Comparison of ENCODE assay signal across 8 mouse cellular contexts in genomic region chr1:151250529-151251193, GRCm38 (mm10). TPM values are rescaled to one million over a fixed set of nuclear protein-coding genes. Genes with fewer than 3 reads are reported as not detected.
DNase-seq lines count a peak whose midpoint lies in the region; ATAC-seq and TF ChIP-seq lines count a peak whose summit lies in the region.

No protein-coding gene starts in this region.

- H3K4me2 ChIP-seq in lung, embryonic 16.5 days (ENCODE audit: low read depth, low read length), result peak overlapping the region; percentile 40

- peak in 1 of 2 experiments; percentile 55; a peak in 2 of 4 replicates for TF ChIP-seq EP300 in MEL (IDR thresholded peaks at IDR 0.05; ENCODE audit: low read depth in 1 of 2, low read length in 2 of 2)

- WGBS in hindbrain, embryonic 10.5 days, result 61% methylated on average over 18 of the region's 18 CpGs
- 46% methylated on average over 18 of the region's 18 CpGs for WGBS in lung, embryonic 16.5 days

- DNase-seq in 3134 (ENCODE audit: extremely low read depth, insufficient read length, low spot score) (peak; percentile 87), MEL (ENCODE audit: low read depth, low spot score) (peak; percentile 85)
- DNase-seq in frontal cortex, postnatal 10 days (ENCODE audit: low spot score in 2 of 2), result peak; percentile 44 to 65
- DNase-seq in hindbrain, embryonic 10.5 days (ENCODE audit: low spot score), result peak; percentile 36
- DNase-seq in layer of hippocampus, adult 9-11 months, result peak; percentile 91
- DNase-seq in retina, embryonic 14.5 days (ENCODE audit: low spot score), result peak; percentile 39
- no peak for DNase-seq in yolk sac, embryonic 10.5 days (ENCODE audit: low spot score)

- H3K9me3 ChIP-seq in MEL (replicated peaks; ENCODE audit: insufficient read depth, low read length), result no peaks in the 10 kb centered on the region
- H3K9me3 ChIP-seq in hindbrain, embryonic 10.5 days, result no peaks in the 10 kb centered on the region
- H3K9me3 ChIP-seq in lung, embryonic 16.5 days (ENCODE audit: control insufficient read depth, low read length), result no peaks in the 10 kb centered on the region

- H3K9ac ChIP-seq in MEL (ENCODE audit: control insufficient read depth, low read depth, low read length, poor library complexity, severe bottlenecking), result peak overlapping the region; percentile 82
- H3K9ac ChIP-seq in lung, embryonic 16.5 days (ENCODE audit: low read length), result no peak overlapping the region

- peak; percentile 20 to 34; a peak in 1 of 4 replicates for TF ChIP-seq POLR2A in MEL (IDR thresholded peaks at IDR 0.05; ENCODE audit: control insufficient read depth in 1 of 2, insufficient read depth in 1 of 2, low read depth in 1 of 2, low read length in 2 of 2, poor library complexity in 1 of 2)

- peaks cover 0 to 4% of the 10 kb centered on the region in 2 experiments; a peak in 2 of 4 replicates for H3K36me3 ChIP-seq in MEL (ENCODE audit: control insufficient read depth in 1 of 2, insufficient read depth in 2 of 2, low read length in 2 of 2)
- no peaks in the 10 kb centered on the region for H3K36me3 ChIP-seq in hindbrain, embryonic 10.5 days
- no peaks in the 10 kb centered on the region for H3K36me3 ChIP-seq in lung, embryonic 16.5 days (ENCODE audit: control insufficient read depth, insufficient read depth, low read length)

- H3K27me3 ChIP-seq in MEL (ENCODE audit: control insufficient read depth in 1 of 2, insufficient read depth in 2 of 2, low read length in 2 of 2), result no peaks in the 10 kb centered on the region
- H3K27me3 ChIP-seq in hindbrain, embryonic 10.5 days (ENCODE audit: insufficient read depth, poor library complexity, severe bottlenecking), result no peaks in the 10 kb centered on the region
- H3K27me3 ChIP-seq in lung, embryonic 16.5 days (ENCODE audit: control insufficient read depth, insufficient read depth, low read depth, low read length), result no peaks in the 10 kb centered on the region

- peak; percentile 94 for ATAC-seq in lung, embryonic 16.5 days (ENCODE audit: low read depth)

- H3K27ac ChIP-seq in MEL (ENCODE audit: control insufficient read depth, low read depth, low read length), result peak overlapping the region; percentile 64
- peak overlapping the region; percentile 67 for H3K27ac ChIP-seq in hindbrain, embryonic 10.5 days
- H3K27ac ChIP-seq in lung, embryonic 16.5 days (ENCODE audit: low read length), result 0 out of 2 replicates have a peak overlapping the region, but pooled peaks have one; percentile 15

- peak overlapping the region; percentile 94 for H3K4me3 ChIP-seq in MEL (ENCODE audit: control insufficient read depth in 1 of 2, insufficient read depth in 1 of 2, low read depth in 2 of 2, low read length in 2 of 2)
- H3K4me3 ChIP-seq in hindbrain, embryonic 10.5 days, result no peak overlapping the region
- peak overlapping the region; percentile 8; the same call in 1 of the 2 replicates for H3K4me3 ChIP-seq in lung, embryonic 16.5 days (ENCODE audit: low read length)

- H3K4me1 ChIP-seq in MEL (ENCODE audit: control insufficient read depth in 1 of 2, insufficient read depth in 2 of 2, low read length in 2 of 2), result peaks cover 3 to 5% of the 10 kb centered on the region in 2 experiments; a peak in 3 of 4 replicates
- H3K4me1 ChIP-seq in hindbrain, embryonic 10.5 days (replicated peaks), result peaks cover 12% of the 10 kb centered on the region
- H3K4me1 ChIP-seq in lung, embryonic 16.5 days (replicated peaks; ENCODE audit: control insufficient read depth, insufficient read depth, low read length), result no peaks in the 10 kb centered on the region

- no peak; the same call in 1 of the 2 replicates for TF ChIP-seq RAD21 in MEL (IDR thresholded peaks at IDR 0.05; ENCODE audit: low read depth, low read length)

- no peak for TF ChIP-seq CTCF in MEL (IDR thresholded peaks at IDR 0.05 in 2 of 3, conservative IDR thresholded peaks at IDR 0.05 in 1 of 3; ENCODE audit: control insufficient read depth in 1 of 3, insufficient read depth in 1 of 3, low read depth in 2 of 3, low read length in 3 of 3, poor library complexity in 1 of 3, severe bottlenecking in 1 of 3)

- H3K79me2 ChIP-seq in MEL (ENCODE audit: control insufficient read depth, insufficient read depth, low read length, poor library complexity), result no peaks in the 10 kb centered on the region; the same call in 1 of the 2 replicates

TF ChIP-seq in MEL, 35 proteins besides CTCF, POLR2A, EP300 and RAD21 (continues in another document):
- no peak for TF ChIP-seq MYC (IDR thresholded peaks at IDR 0.05; ENCODE audit: low read depth, low read length)
- peak; percentile 72 for TF ChIP-seq TAL1 (IDR thresholded peaks at IDR 0.05; ENCODE audit: low read length)
- peak; percentile 72; the same call in 1 of the 2 replicates for TF ChIP-seq ELF1 (IDR thresholded peaks at IDR 0.05; ENCODE audit: low read depth, low read length)
- TF ChIP-seq SIN3A (IDR thresholded peaks at IDR 0.05; ENCODE audit: low read length), result peak; percentile 32; the same call in 1 of the 2 replicates
- TF ChIP-seq NELFE (IDR thresholded peaks at IDR 0.05; ENCODE audit: low read depth, low read length), result peak; percentile 35; the same call in 1 of the 2 replicates
- TF ChIP-seq MAX (IDR thresholded peaks at IDR 0.05; ENCODE audit: low read length), result peak; percentile 88
- TF ChIP-seq ZKSCAN1 (IDR thresholded peaks at IDR 0.05; ENCODE audit: low read depth, low read length), result no peak
- TF ChIP-seq E2F4 (IDR thresholded peaks at IDR 0.05; ENCODE audit: borderline replicate concordance, low read depth, low read length), result no peak
- TF ChIP-seq MEF2A (IDR thresholded peaks at IDR 0.05; ENCODE audit: extremely low read depth, insufficient replicate concordance, low read depth, low read length, poor library complexity, severe bottlenecking), result no peak
- TF ChIP-seq HCFC1 (IDR thresholded peaks at IDR 0.05; ENCODE audit: low read depth, low read length), result no peak
- peak; percentile 92; the same call in 1 of the 2 replicates for TF ChIP-seq BHLHE40 (IDR thresholded peaks at IDR 0.05; ENCODE audit: borderline replicate concordance, low read depth, low read length)
- no peak for TF ChIP-seq KAT2A (conservative IDR thresholded peaks at IDR 0.05; ENCODE audit: low read depth, low read length)
- TF ChIP-seq UBTF (IDR thresholded peaks at IDR 0.05; ENCODE audit: borderline replicate concordance, insufficient read depth, low read depth, low read length), result no peak
- TF ChIP-seq JUND (IDR thresholded peaks at IDR 0.05; ENCODE audit: low read depth, low read length), result 0 out of 2 replicates have a peak, but pooled peaks have one; percentile 40
- no peak for TF ChIP-seq SMC3 (IDR thresholded peaks at IDR 0.05; ENCODE audit: low read depth, low read length)
- no peak for TF ChIP-seq ZMIZ1 (IDR thresholded peaks at IDR 0.05; ENCODE audit: low read depth, low read length)
- peak; percentile 43; the same call in 1 of the 2 replicates for TF ChIP-seq MYB (IDR thresholded peaks at IDR 0.05; ENCODE audit: low read depth, low read length)
- no peak for TF ChIP-seq GABPA (IDR thresholded peaks at IDR 0.05; ENCODE audit: low read depth, low read length)
- TF ChIP-seq TBP (IDR thresholded peaks at IDR 0.05; ENCODE audit: low read depth, low read length), result no peak
- TF ChIP-seq NRF1 (IDR thresholded peaks at IDR 0.05; ENCODE audit: insufficient read depth, low read depth, low read length, poor library complexity, severe bottlenecking), result no peak
- TF ChIP-seq CHD1 (IDR thresholded peaks at IDR 0.05; ENCODE audit: low read depth, low read length), result no peak
- TF ChIP-seq ZC3H11A (IDR thresholded peaks at IDR 0.05; ENCODE audit: low read depth, low read length), result no peak
- no peak for TF ChIP-seq RCOR1 (IDR thresholded peaks at IDR 0.05; ENCODE audit: low read depth, low read length)
- peak; percentile 98 for TF ChIP-seq USF1 (IDR thresholded peaks at IDR 0.05; ENCODE audit: low read depth, low read length)
- no peak for TF ChIP-seq MAZ (IDR thresholded peaks at IDR 0.05; ENCODE audit: low read depth, low read length)
- TF ChIP-seq ZNF384 (IDR thresholded peaks at IDR 0.05; ENCODE audit: low read depth, low read length), result no peak
- TF ChIP-seq MXI1 (IDR thresholded peaks at IDR 0.05; ENCODE audit: low read depth, low read length), result peak; percentile 39; the same call in 1 of the 2 replicates
- TF ChIP-seq CHD2 (IDR thresholded peaks at IDR 0.05; ENCODE audit: low read length), result no peak
- TF ChIP-seq TCF12 (IDR thresholded peaks at IDR 0.05; ENCODE audit: low read depth, low read length), result peak; percentile 75

RNA-seq across cellular contexts. Expression of gene Gm47996, which starts 40.7 kb away (rescaled TPM):
- total RNA-seq in MEL (2012; rRNA removed), result not detected in 2 replicates
- not detected for polyA plus RNA-seq in MEL (2012; ENCODE audit: insufficient read depth in 1 of 2, insufficient read length in 2 of 2, low read depth in 1 of 2, low replicate concordance in 2 of 2, missing spikeins in 1 of 2)
- 0.33 TPM in 1 of 2 replicates, not detected in the other for polyA plus RNA-seq in hindbrain, embryonic 10.5 days (2016; fragmentation: Nextera tagmentation; extraction: Ambion mirVana)
- polyA plus RNA-seq in lung, embryonic 16.5 days (2015; fragmentation: Nextera tagmentation; extraction: Ambion mirVana), result not detected in 2 replicates

RNA-seq across cellular contexts. Expression of gene 3110040M04Rik, which starts 46.7 kb away (rescaled TPM):
- total RNA-seq in MEL (2012; rRNA removed), result 0.19 TPM in 1 of 2 replicates, not detected in the other
- polyA plus RNA-seq in MEL (2012; ENCODE audit: insufficient read depth in 1 of 2, insufficient read length in 2 of 2, low read depth in 1 of 2, low replicate concordance in 2 of 2, missing spikeins in 1 of 2), result under 1 TPM in 1 of 2 experiments, not detected in 1; 0.25 TPM
- 0.90 TPM in 1 of 2 replicates, not detected in the other for polyA plus RNA-seq in hindbrain, embryonic 10.5 days (2016; fragmentation: Nextera tagmentation; extraction: Ambion mirVana)
- not detected in 2 replicates for polyA plus RNA-seq in lung, embryonic 16.5 days (2015; fragmentation: Nextera tagmentation; extraction: Ambion mirVana)

RNA-seq across cellular contexts. Expression of gene Gm47995, which starts 52.4 kb away (rescaled TPM):
- total RNA-seq in MEL (2012; rRNA removed), result not detected in 2 replicates
- under 1 TPM in 1 of 2 experiments, not detected in 1; 0.18 TPM for polyA plus RNA-seq in MEL (2012; ENCODE audit: insufficient read depth in 1 of 2, insufficient read length in 2 of 2, low read depth in 1 of 2, low replicate concordance in 2 of 2, missing spikeins in 1 of 2)
- polyA plus RNA-seq in hindbrain, embryonic 10.5 days (2016; fragmentation: Nextera tagmentation; extraction: Ambion mirVana), result 0.30 TPM in 1 of 2 replicates, not detected in the other
- not detected in 2 replicates for polyA plus RNA-seq in lung, embryonic 16.5 days (2015; fragmentation: Nextera tagmentation; extraction: Ambion mirVana)

RNA-seq across cellular contexts. Expression of gene Gm8947, which starts 58.5 kb away (rescaled TPM):
- total RNA-seq in MEL (2012; rRNA removed), result 0.08 TPM in 1 of 2 replicates, not detected in the other
- polyA plus RNA-seq in MEL (2012; ENCODE audit: insufficient read depth in 1 of 2, insufficient read length in 2 of 2, low read depth in 1 of 2, low replicate concordance in 2 of 2, missing spikeins in 1 of 2), result not detected
- 0.10 and 0.25 TPM in 2 replicates for polyA plus RNA-seq in hindbrain, embryonic 10.5 days (2016; fragmentation: Nextera tagmentation; extraction: Ambion mirVana)
- not detected in 2 replicates for polyA plus RNA-seq in lung, embryonic 16.5 days (2015; fragmentation: Nextera tagmentation; extraction: Ambion mirVana)

Comparison
In these comparisons a context has a peak if more than half of its experiments do, and no peak if none do; other contexts are left out.
1. H3K27ac ChIP-seq: peak in every context shown above with its lines; median percentile 67 in hindbrain, embryonic 10.5 days; 64 in MEL; 15 in lung, embryonic 16.5 days.